Mouse (Mus musculus): ENCODE data around the gene Prpf8.

DNA sequence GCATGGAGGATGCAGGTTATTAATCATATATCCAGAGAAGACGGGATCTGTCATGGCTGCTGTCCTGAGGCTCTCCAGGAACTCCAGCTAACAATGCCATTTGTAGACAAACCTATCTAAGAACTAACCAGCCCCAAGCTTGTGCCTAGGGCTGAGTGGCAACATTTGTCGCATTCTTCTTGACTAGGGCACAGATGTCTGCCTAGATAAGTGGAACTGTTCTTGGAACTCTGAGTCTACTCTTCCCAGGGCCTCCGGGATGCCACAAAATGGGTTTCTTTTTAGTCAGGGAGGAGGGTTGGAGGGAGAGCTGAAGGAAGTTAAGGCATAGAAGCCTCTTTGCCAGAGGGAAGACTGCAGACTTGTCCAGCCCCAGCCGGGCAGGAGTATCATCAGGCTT is 59.4 kb downstream of the Prpf8 start:
- TF ChIP-seq CTCF (IDR thresholded peaks at IDR 0.05) (no peak), EP300 (IDR thresholded peaks at IDR 0.05) (no peak)
